Mouse (Mus musculus) hindbrain, embryonic 16.5 days (tissue): ENCODE results near the gene Pax1. TPM values are rescaled to one million over a fixed set of nuclear protein-coding genes. Genes with fewer than 3 reads are reported as not detected.

ENCODE experiments used
- ATAC-seq: fragments of 200-750 bp; cut with Nextera tagmentation; 2 replicates; pipeline ENCODE4 v1.8.0; 2017; ENCODE audit warnings: moderate TSS enrichment, moderate library complexity
- H3K27ac ChIP-seq: fragments of 300-500 bp; sonication (generic); 2 replicates; pipeline ENCODE4 v1.5.1; 2014; ENCODE audit warnings: low read depth, mild to moderate bottlenecking, control low read depth, low read length, moderate library complexity
- H3K27me3 ChIP-seq: fragments of 300-500 bp; sonication (generic); replicated peaks from 2 replicates; pipeline ENCODE4 v1.6.1; 2014; ENCODE audit warnings: low read length; ENCODE audit not compliant: control insufficient read depth, insufficient read depth
- H3K36me3 ChIP-seq: fragments of 300-500 bp; sonication (generic); 2 replicates; pipeline ENCODE4 v1.6.1; 2014; ENCODE audit warnings: mild to moderate bottlenecking, low read length, moderate library complexity, mixed read lengths; ENCODE audit not compliant: control insufficient read depth, insufficient read depth
- H3K4me1 ChIP-seq: fragments of 300-500 bp; sonication (generic); 2 replicates; pipeline ENCODE4 v1.6.1; 2014; ENCODE audit warnings: low read depth, low read length; ENCODE audit not compliant: control insufficient read depth, insufficient read depth
- H3K4me2 ChIP-seq: fragments of 300-500 bp; sonication (generic); 2 replicates; pipeline ENCODE4 v1.6.1; 2014; ENCODE audit warnings: mild to moderate bottlenecking, low read length, control low read depth, moderate library complexity
- H3K4me3 ChIP-seq: fragments of 300-500 bp; sonication (generic); 2 replicates; pipeline ENCODE4 v1.5.1; 2014; ENCODE audit warnings: mild to moderate bottlenecking, low read length, control low read depth, moderate library complexity
- H3K9ac ChIP-seq: fragments of 300-500 bp; sonication (generic); 2 replicates; pipeline ENCODE4 v1.6.1; 2014; ENCODE audit warnings: low read depth, mild to moderate bottlenecking, control low read depth, low read length, moderate library complexity
- H3K9me3 ChIP-seq: fragments of 300-500 bp; sonication (generic); 2 replicates; pipeline ENCODE4 v1.6.1; 2014; ENCODE audit warnings: mild to moderate bottlenecking, low read length, moderate library complexity; ENCODE audit not compliant: control insufficient read depth
- WGBS: fragments of 180-500 bp; shearing (Covaris S2); extraction: QIAGEN DNeasy Blood & Tissue Kit; methylation state at CpG from one replicate; pipeline ENCODE4 v1.1.7; 2014; 5-methylcytosine and 5-hydroxymethylcytosine counted together
- polyA plus RNA-seq: library from polyadenylated mRNA; unstranded; fragments of >200 nt; fragmentation: Nextera tagmentation; extraction: Ambion mirVana; gene quantifications from 2 replicates; pipeline ENCODE4 v1.2.1, GENCODE M21; 2015

The Pax1 gene
- polyA plus RNA-seq, 1 experiment from 2014 or later = not detected

- no peak overlapping the region for H3K9ac ChIP-seq
- H3K4me1 ChIP-seq = no peaks in the 10 kb centered on the region
- no peak for ATAC-seq
- no peak overlapping the region for H3K4me2 ChIP-seq
- no peak overlapping the region for H3K27ac ChIP-seq
- H3K27me3 ChIP-seq = no peaks in the 10 kb centered on the region
- no peaks in the 10 kb centered on the region for H3K9me3 ChIP-seq
- 58% methylated on average over 5 of the region's 5 CpGs for WGBS
- no peaks in the 10 kb centered on the region for H3K36me3 ChIP-seq
- no peak overlapping the region for H3K4me3 ChIP-seq
Measured at GRCm38 (mm10) chr2:147386949-147387348, 25.2 kb downstream of the Pax1 start.

- Histone ChIP-seq H3K36me3 (no peaks in the 10 kb centered on the region), H3K27me3 (no peaks in the 10 kb centered on the region), H3K9ac (no peak overlapping the region), H3K4me3 (no peak overlapping the region), H3K4me2 (no peak overlapping the region), H3K27ac (no peak overlapping the region), H3K9me3 (no peaks in the 10 kb centered on the region), H3K4me1 (no peaks in the 10 kb centered on the region)
- no peak for ATAC-seq
- WGBS = 69% methylated on average over 1 of the region's 1 CpGs
Measured at GRCm38 (mm10) chr2:147409323-147409722, 47.6 kb downstream of the Pax1 start.

- Histone ChIP-seq H3K4me2 (no peak overlapping the region), H3K4me3 (no peak overlapping the region), H3K36me3 (no peaks in the 10 kb centered on the region), H3K9ac (no peak overlapping the region), H3K4me1 (no peaks in the 10 kb centered on the region), H3K27ac (no peak overlapping the region), H3K9me3 (no peaks in the 10 kb centered on the region), H3K27me3 (no peaks in the 10 kb centered on the region)
- 87% methylated on average over 3 of the region's 3 CpGs for WGBS
- no peak for ATAC-seq
Measured at GRCm38 (mm10) chr2:147415037-147415436, 53.3 kb downstream of the Pax1 start.

- ATAC-seq = no peak
- Histone ChIP-seq H3K9ac (no peak overlapping the region), H3K27me3 (no peaks in the 10 kb centered on the region), H3K4me2 (no peak overlapping the region), H3K9me3 (no peaks in the 10 kb centered on the region), H3K4me3 (no peak overlapping the region), H3K36me3 (no peaks in the 10 kb centered on the region), H3K4me1 (no peaks in the 10 kb centered on the region), H3K27ac (no peak overlapping the region)
- 45% methylated on average over 10 of the region's 10 CpGs for WGBS
Measured at GRCm38 (mm10) chr2:147424582-147425255, 63.0 kb downstream of the Pax1 start.

- Histone ChIP-seq H3K9me3 (no peaks in the 10 kb centered on the region), H3K27ac (no peak overlapping the region), H3K4me1 (no peaks in the 10 kb centered on the region), H3K4me3 (no peak overlapping the region), H3K36me3 (no peaks in the 10 kb centered on the region), H3K9ac (no peak overlapping the region), H3K27me3 (no peaks in the 10 kb centered on the region), H3K4me2 (no peak overlapping the region)
- peak; percentile 87 for ATAC-seq
- WGBS = 14% methylated on average over 1 of the region's 1 CpGs
Measured at GRCm38 (mm10) chr2:147429607-147430356, 68.1 kb downstream of the Pax1 start.

- Histone ChIP-seq H3K4me1 (no peaks in the 10 kb centered on the region), H3K4me3 (no peak overlapping the region), H3K36me3 (no peaks in the 10 kb centered on the region), H3K9ac (no peak overlapping the region), H3K9me3 (no peaks in the 10 kb centered on the region), H3K27me3 (no peaks in the 10 kb centered on the region), H3K4me2 (no peak overlapping the region), H3K27ac (no peak overlapping the region)
- 23% methylated on average over 5 of the region's 5 CpGs for WGBS
- ATAC-seq = no peak
Measured at GRCm38 (mm10) chr2:147433120-147433519, 71.4 kb downstream of the Pax1 start.

Other genes with a start within 250 kb of the Pax1 start
- 3.3 and 4.2 TPM in 2 replicates for gene Nkx2-2, start 167.7 kb upstream of the Pax1 start, polyA plus RNA-seq